Mouse (Mus musculus) spleen, embryonic (tissue): ENCODE results near the gene Tmc6.

Experiments used
- CTCF ChIA-PET: fragments of 350-600 bp; sonication (Branson Sonifier 250); formaldehyde crosslinking; loops from one replicate; lab custom pipeline; 2022; lab: Charles Lee

Gene Tmc6

GRCm38 (mm10) chr11:117727031-117727430 is 55.0 kb downstream of the Tmc6 start:
- CTCF ChIA-PET = no interaction called here

GRCm38 (mm10) chr11:117724604-117725301 is 57.2 kb downstream of the Tmc6 start:
- CTCF ChIA-PET = interaction anchor here (0.8 kb wide), 1 partner anchor 45 kb away, joined by 3 read pairs; no protein-coding TSS in a partner anchor

GRCm38 (mm10) chr11:117718838-117719237 is 63.2 kb downstream of the Tmc6 start:
- CTCF ChIA-PET = interaction anchor here (1.6 to 2.2 kb wide), 3 partner anchors 9 to 64 kb away, joined by 3 to 5 read pairs (median 4); no protein-coding TSS in a partner anchor
